9 mouse cellular contexts compared by ENCODE assay signal in the genomic region with DNA sequence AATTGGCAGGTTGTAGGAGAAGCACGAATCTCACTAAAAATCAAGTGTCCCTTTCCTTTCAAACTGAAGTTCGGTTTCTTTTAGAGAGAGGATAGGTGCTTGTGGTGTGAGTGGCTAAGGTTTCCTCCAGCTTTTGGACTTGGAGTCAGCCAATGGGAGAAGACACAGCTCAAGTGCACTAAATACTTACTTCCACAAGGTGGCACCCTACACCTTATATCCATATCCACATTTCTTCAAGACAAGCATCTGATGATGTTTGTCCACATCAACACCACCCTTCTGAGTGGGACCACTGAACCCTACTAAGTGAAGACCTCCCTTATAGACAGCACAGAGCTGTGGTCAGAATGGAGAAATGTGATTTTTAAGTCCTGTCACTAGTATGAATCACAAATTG. TPM values are rescaled to one million over a fixed set of nuclear protein-coding genes. Genes with fewer than 3 reads are reported as not detected.
DNase-seq lines count a peak whose midpoint lies in the region; ATAC-seq and TF ChIP-seq lines count a peak whose summit lies in the region.
"Had no signal": no experiment of that assay in that cellular context is flagged by ENCODE, and none has a peak within 500 bp of the region (broad histone marks: within the 10 kb centered on the region; RNA-seq: fewer than 3 reads in every experiment).

No protein-coding gene starts in this region.

- no peak for TF ChIP-seq EP300 in lung, postnatal 0 days (IDR thresholded peaks at IDR 0.05)

- no peaks in the 10 kb centered on the region for H3K27me3 ChIP-seq in heart, embryonic 11.5 days (ENCODE audit: control insufficient read depth, insufficient read depth, low read length)
- no peaks in the 10 kb centered on the region for H3K27me3 ChIP-seq in E14TG2a.4 (ENCODE audit: insufficient read depth, low read length)
- no peaks in the 10 kb centered on the region for H3K27me3 ChIP-seq in lung, postnatal 0 days (replicated peaks; ENCODE audit: insufficient read depth, low read length)
- no peaks in the 10 kb centered on the region for H3K27me3 ChIP-seq in neural tube, embryonic 15.5 days (replicated peaks)
- H3K27me3 ChIP-seq: midbrain, embryonic 12.5 days had no signal

- H3K4me1 ChIP-seq in heart, embryonic 11.5 days (ENCODE audit: control insufficient read depth, insufficient read depth, low read length): no peaks in the 10 kb centered on the region
- no peaks in the 10 kb centered on the region for H3K4me1 ChIP-seq in E14TG2a.4 (replicated peaks; ENCODE audit: low read depth, low read length)
- no peaks in the 10 kb centered on the region for H3K4me1 ChIP-seq in lung, postnatal 0 days (ENCODE audit: insufficient read depth, low read depth, low read length)
- H3K4me1 ChIP-seq in neural tube, embryonic 15.5 days: no peaks in the 10 kb centered on the region
- H3K4me1 ChIP-seq: midbrain, embryonic 12.5 days had no signal

- ATAC-seq in heart, embryonic 11.5 days (replicated peaks; ENCODE audit: insufficient number of reproducible peaks, low FRiP score, low TSS enrichment): no peak
- no peak; the same call in 1 of the 2 replicates for ATAC-seq in lung, postnatal 0 days
- ATAC-seq in neural tube, embryonic 15.5 days (ENCODE audit: low FRiP score): no peak

- no peak overlapping the region for H3K9ac ChIP-seq in heart, embryonic 11.5 days (ENCODE audit: low read depth, low read length)
- H3K9ac ChIP-seq in lung, postnatal 0 days (replicated peaks; ENCODE audit: low read depth): no peak overlapping the region
- H3K9ac ChIP-seq in neural tube, embryonic 15.5 days (replicated peaks): no peak overlapping the region
- H3K9ac ChIP-seq: midbrain, embryonic 12.5 days had no signal

- peak; percentile 16 for DNase-seq in heart, adult 8-10 months (ENCODE audit: low spot score)
- peak; percentile 24 for DNase-seq in 3134 (ENCODE audit: extremely low read depth, insufficient read length, low spot score)
- peak; percentile 16 for DNase-seq in embryo, embryonic 10.5 days (ENCODE audit: low spot score)
- DNase-seq in lung, postnatal 0 days (ENCODE audit: low spot score): peak; percentile 50
- no peak for DNase-seq in urinary bladder, adult 18-20 months (ENCODE audit: low spot score in 2 of 2)

- H3K27ac ChIP-seq in heart, embryonic 11.5 days (ENCODE audit: low read depth, low read length): no peak overlapping the region
- no peak overlapping the region for H3K27ac ChIP-seq in lung, postnatal 0 days (ENCODE audit: low read length)
- H3K27ac ChIP-seq in neural tube, embryonic 15.5 days (replicated peaks): no peak overlapping the region
- H3K27ac ChIP-seq: midbrain, embryonic 12.5 days had no signal

- 70% methylated on average over 2 of the region's 2 CpGs for WGBS in heart, embryonic 11.5 days (ENCODE audit: insufficient replicate concordance)
- WGBS in lung, postnatal 0 days: 75% methylated on average over 2 of the region's 2 CpGs
- WGBS in neural tube, embryonic 15.5 days: 78% methylated on average over 2 of the region's 2 CpGs

- H3K4me3 ChIP-seq in heart, embryonic 11.5 days (ENCODE audit: low read depth, low read length): no peak overlapping the region
- H3K4me3 ChIP-seq in E14TG2a.4 (replicated peaks; ENCODE audit: low read length): no peak overlapping the region
- no peak overlapping the region for H3K4me3 ChIP-seq in lung, postnatal 0 days (ENCODE audit: low read depth, low read length)
- no peak overlapping the region for H3K4me3 ChIP-seq in neural tube, embryonic 15.5 days (replicated peaks)
- H3K4me3 ChIP-seq: midbrain, embryonic 12.5 days had no signal

- H3K36me3 ChIP-seq in heart, embryonic 11.5 days (ENCODE audit: control insufficient read depth, insufficient read depth, low read length): no peaks in the 10 kb centered on the region
- no peaks in the 10 kb centered on the region for H3K36me3 ChIP-seq in E14TG2a.4 (ENCODE audit: insufficient read depth, low read length)
- no peaks in the 10 kb centered on the region for H3K36me3 ChIP-seq in lung, postnatal 0 days (ENCODE audit: insufficient read depth, low read length)
- no peaks in the 10 kb centered on the region for H3K36me3 ChIP-seq in neural tube, embryonic 15.5 days

- TF ChIP-seq CTCF in E14TG2a.4 (conservative IDR thresholded peaks at IDR 0.05; ENCODE audit: low read length): 0 out of 2 replicates have a peak, but pooled peaks have one; percentile 6
- peak; percentile 67 for TF ChIP-seq CTCF in lung, postnatal 0 days (IDR thresholded peaks at IDR 0.05)

- H3K9me3 ChIP-seq in heart, embryonic 11.5 days (replicated peaks; ENCODE audit: control insufficient read depth, low read length): 0 out of 2 replicates have a peak, but pooled peaks cover 4% of the 10 kb centered on the region
- H3K9me3 ChIP-seq in E14TG2a.4 (ENCODE audit: low read length): peaks cover 62% of the 10 kb centered on the region
- no peaks in the 10 kb centered on the region for H3K9me3 ChIP-seq in lung, postnatal 0 days (ENCODE audit: low read length)
- H3K9me3 ChIP-seq in neural tube, embryonic 15.5 days (replicated peaks): 0 out of 2 replicates have a peak, but pooled peaks cover 3% of the 10 kb centered on the region

- no peak overlapping the region for H3K4me2 ChIP-seq in heart, embryonic 11.5 days
- no peak overlapping the region for H3K4me2 ChIP-seq in lung, postnatal 0 days (replicated peaks; ENCODE audit: low read depth, low read length)
- no peak overlapping the region for H3K4me2 ChIP-seq in neural tube, embryonic 15.5 days
- H3K4me2 ChIP-seq: midbrain, embryonic 12.5 days had no signal

RNA-seq across cellular contexts. Expression of a gene that starts 40.6 kb away (rescaled TPM):
- total RNA-seq in heart, adult 8-10 months (2022): 1 to 10 TPM; 1.6 to 2.2 (median 2.1) TPM
- polyA plus RNA-seq in heart, embryonic 11.5 days (2014; fragmentation: Nextera tagmentation; extraction: Ambion mirVana): 15.3 and 16.7 TPM in 2 replicates
- 2.6 and 3.8 TPM in 2 replicates for polyA plus RNA-seq in lung, postnatal 0 days (2015; fragmentation: Nextera tagmentation; extraction: Ambion mirVana)
- 12.6 and 15.5 TPM in 2 replicates for polyA plus RNA-seq in neural tube, embryonic 15.5 days (2015; fragmentation: Nextera tagmentation; extraction: Ambion mirVana)

RNA-seq across cellular contexts. Expression of a gene that starts 44.6 kb away (rescaled TPM):
- total RNA-seq in heart, adult 8-10 months (2022): 1 to 10 TPM; 2.7 to 7.8 (median 3.7) TPM
- polyA plus RNA-seq in heart, embryonic 11.5 days (2014; fragmentation: Nextera tagmentation; extraction: Ambion mirVana): 14.8 and 24.6 TPM in 2 replicates
- 19.4 and 19.8 TPM in 2 replicates for polyA plus RNA-seq in lung, postnatal 0 days (2015; fragmentation: Nextera tagmentation; extraction: Ambion mirVana)
- polyA plus RNA-seq in neural tube, embryonic 15.5 days (2015; fragmentation: Nextera tagmentation; extraction: Ambion mirVana): 17.7 and 20.1 TPM in 2 replicates

Comparison
In these comparisons a context has a peak if more than half of its experiments do, and no peak if none do; other contexts are left out.
1. DNase-seq: peak in heart, adult 8-10 months (single experiment), 3134 (single experiment), embryo, embryonic 10.5 days (single experiment) and lung, postnatal 0 days (single experiment); none in urinary bladder, adult 18-20 months (0 of 2).